Mouse (Mus musculus) layer of hippocampus, adult 9-10 months (tissue): ENCODE results near the gene Msantd3.

Experiments
- DNase-seq: peaks from one replicate; pipeline ENCODE4 v3.0.0; 2022; ENCODE audit warnings: low spot score

The Msantd3 gene

GRCm38 (mm10) chr4:48555729-48556128, 16.0 kb downstream of the Msantd3 start:
- DNase-seq: no peak

- DNase-seq: no peak
Measured at GRCm38 (mm10) chr4:48559652-48560051, 19.9 kb downstream of the Msantd3 start.

GRCm38 (mm10) chr4:48561824-48562223, 22.1 kb downstream of the Msantd3 start:
- no peak for DNase-seq

GRCm38 (mm10) chr4:48564962-48565361, 25.2 kb downstream of the Msantd3 start:
- DNase-seq: no peak

GRCm38 (mm10) chr4:48576361-48576760, 36.6 kb downstream of the Msantd3 start:
- no peak for DNase-seq

GRCm38 (mm10) chr4:48577831-48578230, 38.1 kb downstream of the Msantd3 start:
- DNase-seq: no peak

- no peak for DNase-seq
Measured at GRCm38 (mm10) chr4:48578399-48578798, 38.7 kb downstream of the Msantd3 start.

- DNase-seq: no peak
Measured at GRCm38 (mm10) chr4:48579475-48580110, 39.9 kb downstream of the Msantd3 start.

GRCm38 (mm10) chr4:48581201-48581600, 41.5 kb downstream of the Msantd3 start:
- DNase-seq: no peak

- no peak for DNase-seq
Measured at GRCm38 (mm10) chr4:48581993-48582392, 42.3 kb downstream of the Msantd3 start.

- DNase-seq: no peak
Measured at GRCm38 (mm10) chr4:48582941-48583340, 43.2 kb downstream of the Msantd3 start.

GRCm38 (mm10) chr4:48584421-48585240, 44.9 kb downstream of the Msantd3 start, which contains the start of gene Tmeff1:
TSS of gene Tmeff1 (plus strand) at chr4:48585174.
- no peak for DNase-seq

- no peak for DNase-seq
Measured at GRCm38 (mm10) chr4:48585241-48586098, 45.7 kb downstream of the Msantd3 start.

- no peak for DNase-seq
Measured at GRCm38 (mm10) chr4:48586099-48586821, 46.5 kb downstream of the Msantd3 start.

- DNase-seq: no peak
Measured at GRCm38 (mm10) chr4:48587526-48587925, 47.8 kb downstream of the Msantd3 start.

GRCm38 (mm10) chr4:48588576-48588975, 48.8 kb downstream of the Msantd3 start:
- DNase-seq: no peak

GRCm38 (mm10) chr4:48590862-48591261, 51.1 kb downstream of the Msantd3 start:
- no peak for DNase-seq

- DNase-seq: no peak
Measured at GRCm38 (mm10) chr4:48591390-48591789, 51.7 kb downstream of the Msantd3 start.

GRCm38 (mm10) chr4:48592328-48592727, 52.6 kb downstream of the Msantd3 start:
- DNase-seq: no peak

GRCm38 (mm10) chr4:48592844-48593243, 53.1 kb downstream of the Msantd3 start:
- DNase-seq: no peak

- no peak for DNase-seq
Measured at GRCm38 (mm10) chr4:48596111-48596510, 56.4 kb downstream of the Msantd3 start.

GRCm38 (mm10) chr4:48605650-48606049, 65.9 kb downstream of the Msantd3 start:
- DNase-seq: no peak
